Mouse (Mus musculus) spleen, adult 2 months (tissue): ENCODE data around the gene Lsm12. TPM values are rescaled to one million over a fixed set of nuclear protein-coding genes. Genes with fewer than 3 reads are reported as not detected.

ENCODE experiments used
- DNase-seq, 2 experiments: peaks; one replicate each; pipeline versions ENCODE4 v3.0.0 to v3.0.0-alpha.2; 2012 to 2021; ENCODE audit warnings: low spot score in 2 of 2, low read depth in 1 of 2
- H3K27ac ChIP-seq: fragments of 200-500 bp; 2 replicates; pipeline ENCODE4 v1.5.1; 2012; ENCODE audit warnings: low read length, inconsistent platforms; ENCODE audit not compliant: insufficient read depth
- H3K27me3 ChIP-seq: fragments of 200-500 bp; 2 replicates; pipeline ENCODE4 v1.6.1; 2012; ENCODE audit warnings: mild to moderate bottlenecking, moderate library complexity, low read length, inconsistent platforms; ENCODE audit not compliant: control insufficient read depth, insufficient read depth
- H3K36me3 ChIP-seq: fragments of 200-500 bp; 2 replicates; pipeline ENCODE4 v1.6.1; 2012; ENCODE audit warnings: mild to moderate bottlenecking, low read length, inconsistent platforms; ENCODE audit not compliant: control insufficient read depth, insufficient read depth
- H3K4me1 ChIP-seq: fragments of 200-500 bp; 2 replicates; pipeline ENCODE4 v1.6.1; 2011; ENCODE audit warnings: inconsistent platforms; ENCODE audit not compliant: control insufficient read depth, insufficient read depth, insufficient read length
- H3K4me3 ChIP-seq: fragments of 200-500 bp; 2 replicates; pipeline ENCODE4 v1.5.1; 2011; ENCODE audit warnings: mild to moderate bottlenecking, inconsistent platforms; ENCODE audit not compliant: insufficient read depth, insufficient read length; ENCODE audit errors: extremely low read depth
- CTCF ChIP-seq: fragments of 200-500 bp; IDR thresholded peaks from 2 replicates; pipeline ENCODE4 v1.5.1; 2011; ENCODE audit warnings: mild to moderate bottlenecking, inconsistent platforms; ENCODE audit not compliant: insufficient read depth, insufficient read length, insufficient replicate concordance; ENCODE audit errors: extremely low read depth
- POLR2A ChIP-seq: fragments of 200-500 bp; IDR thresholded peaks from 2 replicates; pipeline ENCODE4 v1.6.1; 2011; ENCODE audit warnings: low read depth, low read length, inconsistent platforms
- WGBS: fragments of 180-500 bp; shearing (Covaris S2); methylation state at CpG from one replicate; pipeline ENCODE4 v1.1.7; 2018; 5-methylcytosine and 5-hydroxymethylcytosine counted together
- polyA plus RNA-seq: library from polyadenylated mRNA; depleted of rRNA; stranded (reverse); fragments of >200 nt; gene quantifications from 2 replicates; pipeline ENCODE4 v1.2.3, GENCODE M21; 2012

The Lsm12 gene
- polyA plus RNA-seq, 1 experiment = 18.0 TPM

DNA sequence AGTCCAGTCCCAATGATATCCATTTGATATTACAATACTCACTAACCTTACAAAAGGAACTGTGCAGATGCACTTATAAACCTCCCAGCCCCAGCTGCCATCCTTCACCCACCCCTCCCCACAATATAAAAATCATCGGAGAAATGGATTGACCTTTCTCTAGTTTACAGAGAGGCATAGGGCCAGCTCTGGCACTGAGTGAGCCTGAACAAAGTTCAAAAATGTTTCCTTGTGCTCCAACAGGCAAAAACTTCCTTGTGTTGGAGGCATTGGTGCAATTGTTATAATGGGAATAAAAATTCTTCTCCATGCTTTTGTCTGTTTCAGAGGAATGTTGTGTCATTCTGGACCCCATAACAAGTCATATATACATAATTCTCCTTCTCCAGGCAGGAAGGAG lies 1.1 kb upstream of the Lsm12 start:
- Histone ChIP-seq H3K4me1 (peaks cover 4% of the 10 kb centered on the region), H3K27me3 (no peaks in the 10 kb centered on the region), H3K4me3 (no peak overlapping the region), H3K36me3 (peaks cover 3% of the 10 kb centered on the region), H3K27ac (no peak overlapping the region)
- no peak for DNase-seq
- WGBS = 91% methylated on average over 1 of the region's 1 CpGs
- TF ChIP-seq CTCF (no peak), POLR2A (no peak)

DNA sequence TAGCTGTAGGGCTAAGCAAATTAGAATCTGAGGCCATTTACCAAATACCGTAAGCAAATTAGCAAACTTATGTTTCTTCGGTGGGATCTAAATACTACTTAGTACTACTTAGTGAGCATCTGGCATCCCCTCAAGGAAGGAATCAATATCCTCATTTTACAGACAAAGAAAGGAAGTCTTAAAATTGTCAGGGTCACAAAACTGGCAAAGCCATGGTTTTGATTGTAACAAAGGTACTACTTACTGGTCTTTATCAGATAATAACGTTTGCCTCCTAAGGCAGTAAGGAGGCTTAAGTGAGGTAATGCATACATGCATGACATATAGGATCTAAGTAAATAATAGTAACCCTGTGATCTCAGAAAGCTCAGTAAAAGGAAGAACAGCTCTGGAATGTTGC lies 581 bp upstream of the Lsm12 start:
- H3K27me3 ChIP-seq = no peaks in the 10 kb centered on the region
- H3K4me3 ChIP-seq = peak overlapping the region; percentile 67; the same call in 1 of the 2 replicates
- no peak for TF ChIP-seq POLR2A
- no peak for TF ChIP-seq CTCF
- no peak for DNase-seq
- WGBS = 44% methylated on average over 3 of the region's 3 CpGs
- H3K4me1 ChIP-seq = peaks cover 4% of the 10 kb centered on the region
- H3K36me3 ChIP-seq = peaks cover 5% of the 10 kb centered on the region
- no peak overlapping the region for H3K27ac ChIP-seq

- Histone ChIP-seq H3K4me3 (peak overlapping the region; percentile 99), H3K36me3 (peaks cover 8% of the 10 kb centered on the region), H3K27me3 (no peaks in the 10 kb centered on the region), H3K27ac (no peak overlapping the region), H3K4me1 (peaks cover 4% of the 10 kb centered on the region)
- WGBS = 4% methylated on average over 7 of the region's 7 CpGs
- no peak for DNase-seq
- no peak for TF ChIP-seq CTCF
- no peak for TF ChIP-seq POLR2A
Measured at GRCm38 (mm10) chr11:102184253-102184645, 847 bp downstream of the Lsm12 start.

GRCm38 (mm10) chr11:102179836-102180235 lies 5.3 kb downstream of the Lsm12 start:
- Histone ChIP-seq H3K27ac (no peak overlapping the region), H3K27me3 (no peaks in the 10 kb centered on the region), H3K4me1 (peaks cover 4% of the 10 kb centered on the region; the same call in 1 of the 2 replicates), H3K4me3 (no peak overlapping the region), H3K36me3 (peaks cover 20% of the 10 kb centered on the region)
- DNase-seq = no peak
- no peak for TF ChIP-seq POLR2A
- TF ChIP-seq CTCF = no peak

DNA sequence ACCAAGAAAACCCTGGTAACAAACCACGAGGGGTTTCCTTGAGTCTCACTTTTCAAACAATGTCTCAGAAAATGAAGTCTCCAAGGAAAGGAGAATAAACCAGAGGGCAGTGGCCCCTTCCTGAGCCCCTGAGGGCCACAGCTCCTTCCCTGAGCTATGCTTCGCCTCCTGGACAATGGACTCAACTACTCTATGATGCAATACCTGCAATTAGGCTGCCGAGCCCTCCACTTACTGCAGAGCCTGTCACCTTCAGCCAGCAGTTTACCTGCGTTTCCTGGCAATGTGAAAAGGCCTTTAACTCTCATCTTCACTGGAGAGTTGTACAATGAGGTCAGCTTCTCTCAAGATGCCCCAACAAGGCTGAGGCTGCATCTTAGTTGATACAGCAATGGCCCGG lies 16.4 kb downstream of the Lsm12 start:
- no peak overlapping the region for H3K4me3 ChIP-seq
- 89% methylated on average over 5 of the region's 5 CpGs for WGBS
- no peak overlapping the region for H3K27ac ChIP-seq
- no peaks in the 10 kb centered on the region for H3K27me3 ChIP-seq
- H3K4me1 ChIP-seq = no peaks in the 10 kb centered on the region
- H3K36me3 ChIP-seq = peaks cover 17% of the 10 kb centered on the region
- DNase-seq = no peak
- TF ChIP-seq POLR2A (no peak), CTCF (no peak)

DNA sequence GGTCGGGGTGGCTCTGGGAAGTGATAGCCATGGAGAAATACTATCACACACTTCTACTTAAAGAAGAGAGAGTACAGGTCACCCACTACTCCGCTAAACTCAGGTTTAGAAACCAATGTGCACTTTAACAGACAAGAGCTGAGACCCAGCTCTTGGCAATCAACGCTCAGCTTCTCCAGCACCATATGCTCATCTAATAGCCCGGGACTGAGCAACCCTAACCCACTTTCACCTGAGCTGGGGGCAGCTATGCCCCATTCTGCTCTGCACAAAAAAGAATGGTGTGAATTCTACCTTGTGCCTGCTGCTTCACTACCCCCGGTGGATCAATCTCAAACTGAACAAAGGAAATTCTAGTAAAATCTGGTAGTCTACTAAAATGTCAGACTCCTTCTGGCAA lies 17.6 kb downstream of the Lsm12 start:
- no peak overlapping the region for H3K27ac ChIP-seq
- peaks cover 26% of the 10 kb centered on the region for H3K36me3 ChIP-seq
- WGBS = 95% methylated on average over 5 of the region's 5 CpGs
- no peak overlapping the region for H3K4me3 ChIP-seq
- H3K27me3 ChIP-seq = no peaks in the 10 kb centered on the region
- no peak for TF ChIP-seq CTCF
- TF ChIP-seq POLR2A = no peak
- DNase-seq = no peak
- H3K4me1 ChIP-seq = no peaks in the 10 kb centered on the region

DNA sequence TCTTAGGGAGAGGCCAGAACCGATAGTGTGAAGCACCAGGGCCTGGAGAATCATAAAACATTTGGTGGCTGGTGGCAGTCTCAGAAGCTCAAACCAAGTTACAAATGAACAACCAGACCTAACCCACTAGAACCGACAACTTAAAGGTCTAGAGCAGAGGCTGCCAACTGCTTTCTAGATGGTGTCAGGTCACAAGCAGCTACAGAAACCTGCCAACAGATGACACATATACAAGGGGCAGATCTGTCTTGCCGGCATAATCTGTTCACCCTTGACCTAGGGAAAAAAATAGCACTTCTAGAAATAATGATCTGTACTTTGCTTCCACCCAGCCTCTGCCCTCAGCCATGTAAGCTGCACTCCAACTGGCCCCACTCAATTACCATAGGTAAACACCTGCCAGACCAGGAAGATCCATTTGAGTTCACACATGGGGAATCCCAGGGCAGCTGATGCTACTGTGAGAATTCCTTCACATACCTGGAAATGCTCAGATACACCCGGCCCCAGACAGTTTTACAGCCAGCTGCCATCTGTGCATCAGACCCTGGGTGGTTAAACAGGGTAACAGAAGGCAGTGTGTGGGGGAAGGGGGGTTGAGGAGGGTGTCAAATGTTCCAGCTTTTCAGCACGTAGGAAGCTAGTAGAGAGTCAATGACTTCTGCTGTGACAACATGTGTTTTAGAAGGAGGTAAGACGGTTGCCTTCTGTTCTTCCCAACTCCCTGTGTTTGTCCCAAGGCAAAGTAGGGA lies 18.9 kb downstream of the Lsm12 start:
- H3K27me3 ChIP-seq = no peaks in the 10 kb centered on the region
- H3K27ac ChIP-seq = no peak overlapping the region
- H3K4me1 ChIP-seq = no peaks in the 10 kb centered on the region
- no peak overlapping the region for H3K4me3 ChIP-seq
- peaks cover 29% of the 10 kb centered on the region for H3K36me3 ChIP-seq
- DNase-seq = no peak
- TF ChIP-seq POLR2A (no peak), CTCF (no peak)
- 84% methylated on average over 6 of the region's 6 CpGs for WGBS
